Mouse (Mus musculus): Measurements from ENCODE around the gene Strip2. TPM values are rescaled to one million over a fixed set of nuclear protein-coding genes. Genes with fewer than 3 reads are reported as not detected.

Strip2 gene
- polyA plus RNA-seq, 1 experiment: 1.7 TPM

DNA sequence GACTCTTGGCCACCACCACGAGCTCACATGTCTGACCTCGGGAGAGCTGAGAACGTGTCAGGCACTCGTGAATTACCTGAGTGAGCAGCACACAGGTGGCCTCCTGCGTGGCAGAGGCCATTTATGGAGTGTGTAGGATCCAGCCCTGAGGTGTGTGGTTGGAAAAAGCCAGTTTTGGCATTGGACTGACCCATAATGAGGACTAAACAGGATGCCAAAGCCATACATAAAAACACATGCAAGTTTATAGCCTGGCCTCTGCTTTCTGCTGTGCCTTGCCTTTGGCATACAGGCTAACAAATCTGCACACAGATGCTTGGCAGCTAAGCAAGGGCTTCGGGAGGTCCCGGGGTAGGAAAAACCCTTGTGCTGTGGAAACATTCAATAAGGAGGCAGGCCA lies 92.4 kb downstream of the Strip2 start:
- H3K4me1 ChIP-seq (ENCODE audit: control insufficient read depth, insufficient read depth, insufficient read length, low read length): no peaks in the 10 kb centered on the region
- no peak overlapping the region for H3K4me3 ChIP-seq (ENCODE audit: insufficient read depth, low read depth, low read length)
- no peak overlapping the region for H3K27ac ChIP-seq (replicated peaks; ENCODE audit: low read depth, low read length)

Other genes with a start within 250 kb of the Strip2 start
- gene Tspan33, start 222.8 kb upstream of the Strip2 start, polyA plus RNA-seq (2012; ENCODE audit: insufficient read depth, insufficient read length, missing spikeins): 0.67 TPM in 1 of 2 replicates, not detected in the other
- 7.6 and 8.8 TPM in 2 replicates for gene Smo, start 181.5 kb upstream of the Strip2 start, polyA plus RNA-seq (2012; ENCODE audit: insufficient read depth, insufficient read length, missing spikeins)
- gene Ahcyl2, start 149.0 kb upstream of the Strip2 start, polyA plus RNA-seq (2012; ENCODE audit: insufficient read depth, insufficient read length, missing spikeins): 37.9 and 55.9 TPM in 2 replicates
- 6.6 and 10.6 TPM in 2 replicates for gene Nrf1, start 131.0 kb downstream of the Strip2 start, polyA plus RNA-seq (2012; ENCODE audit: insufficient read depth, insufficient read length, missing spikeins)